Mouse (Mus musculus) limb, embryonic 15.5 days (tissue): Measurements from ENCODE around the gene Entpd6. TPM values are rescaled to one million over a fixed set of nuclear protein-coding genes. Genes with fewer than 3 reads are reported as not detected.
A peak's percentile ranks its signal among the peaks of the same experiment; 100 is the strongest.

ENCODE experiments used
- ATAC-seq: fragments of 200-750 bp; cut with Nextera tagmentation; 2 replicates; pipeline ENCODE4 v1.8.0; 2017; ENCODE audit warnings: low read depth, moderate TSS enrichment; ENCODE audit not compliant: insufficient number of reproducible peaks, low FRiP score, low TSS enrichment
- H3K27ac ChIP-seq: fragments of 300-500 bp; sonication (generic); 2 replicates; pipeline ENCODE4 v1.5.1; 2015; ENCODE audit warnings: moderate library complexity, mild to moderate bottlenecking, inconsistent platforms
- H3K27me3 ChIP-seq: fragments of 300-500 bp; sonication (generic); 2 replicates; pipeline ENCODE4 v1.6.1; 2015; ENCODE audit warnings: inconsistent platforms
- H3K36me3 ChIP-seq: fragments of 300-500 bp; sonication (generic); 2 replicates; pipeline ENCODE4 v1.6.1; 2015; ENCODE audit warnings: inconsistent platforms
- H3K4me1 ChIP-seq: fragments of 300-500 bp; sonication (generic); 2 replicates; pipeline ENCODE4 v1.6.1; 2015; ENCODE audit warnings: inconsistent platforms
- H3K4me2 ChIP-seq: fragments of 300-500 bp; sonication (generic); 2 replicates; pipeline ENCODE4 v1.6.1; 2015; ENCODE audit warnings: mild to moderate bottlenecking, inconsistent platforms
- H3K4me3 ChIP-seq: fragments of 300-500 bp; sonication (generic); 2 replicates; pipeline ENCODE4 v1.5.1; 2015; ENCODE audit warnings: mild to moderate bottlenecking, inconsistent platforms
- H3K9ac ChIP-seq: fragments of 300-500 bp; sonication (generic); 2 replicates; pipeline ENCODE4 v1.6.1; 2015; ENCODE audit warnings: inconsistent platforms
- H3K9me3 ChIP-seq: fragments of 300-500 bp; sonication (generic); 2 replicates; pipeline ENCODE4 v1.6.1; 2016; ENCODE audit warnings: inconsistent platforms
- WGBS: fragments of 180-500 bp; shearing (Covaris S2); methylation state at CpG from one replicate; pipeline ENCODE4 v1.1.7; 2015; 5-methylcytosine and 5-hydroxymethylcytosine counted together
- polyA plus RNA-seq: library from polyadenylated mRNA; unstranded; fragments of >200 nt; fragmentation: Nextera tagmentation; extraction: Ambion mirVana; gene quantifications from 2 replicates; pipeline ENCODE4 v1.2.1, GENCODE M21; 2015

Gene Entpd6
- polyA plus RNA-seq: 26.2 and 26.6 TPM in 2 replicates

- under 1% methylated on average over 30 of the region's 30 CpGs for WGBS
- Histone ChIP-seq H3K9ac (peak within 1 kb of the TSS; percentile 62), H3K9me3 (no peaks in the 10 kb centered on the region), H3K4me3 (peak within 1 kb of the TSS; percentile 69), H3K4me1 (peaks cover 14% of the 10 kb centered on the region), H3K36me3 (peaks cover 10% of the 10 kb centered on the region; the same call in 1 of the 2 replicates), H3K27ac (peak within 1 kb of the TSS; percentile 83), H3K4me2 (peak within 1 kb of the TSS; percentile 94), H3K27me3 (no peaks in the 10 kb centered on the region; the same call in 1 of the 2 replicates)
- ATAC-seq: peak; percentile 91
These were observed at the start of gene Entpd6 for GRCm38 (mm10) chr2:150748854-150749253. Gene Entpd6, plus strand, starts transcription at chr2:150749042.

GRCm38 (mm10) chr2:150712167-150712674 is 36.6 kb upstream of the Entpd6 start:
- H3K4me2 ChIP-seq: no peak overlapping the region
- ATAC-seq: no peak
- H3K4me3 ChIP-seq: no peak overlapping the region
- H3K27ac ChIP-seq: no peak overlapping the region
- H3K4me1 ChIP-seq: no peaks in the 10 kb centered on the region
- no peaks in the 10 kb centered on the region for H3K27me3 ChIP-seq
- no peaks in the 10 kb centered on the region for H3K36me3 ChIP-seq
- no peaks in the 10 kb centered on the region for H3K9me3 ChIP-seq
- WGBS: 57% methylated on average over 4 of the region's 4 CpGs
- no peak overlapping the region for H3K9ac ChIP-seq

GRCm38 (mm10) chr2:150735756-150736576 is 12.9 kb upstream of the Entpd6 start:
- WGBS: 65% methylated on average over 11 of the region's 11 CpGs
- ATAC-seq: no peak
- Histone ChIP-seq H3K4me2 (no peak overlapping the region), H3K4me1 (no peaks in the 10 kb centered on the region), H3K27me3 (no peaks in the 10 kb centered on the region), H3K27ac (no peak overlapping the region), H3K36me3 (no peaks in the 10 kb centered on the region), H3K9ac (no peak overlapping the region), H3K4me3 (no peak overlapping the region), H3K9me3 (no peaks in the 10 kb centered on the region)

- H3K9ac ChIP-seq: no peak overlapping the region
- no peaks in the 10 kb centered on the region for H3K36me3 ChIP-seq
- H3K27me3 ChIP-seq: no peaks in the 10 kb centered on the region
- H3K4me2 ChIP-seq: no peak overlapping the region
- H3K4me3 ChIP-seq: no peak overlapping the region
- WGBS: 74% methylated on average over 9 of the region's 9 CpGs
- H3K4me1 ChIP-seq: no peaks in the 10 kb centered on the region
- no peaks in the 10 kb centered on the region for H3K9me3 ChIP-seq
- H3K27ac ChIP-seq: no peak overlapping the region
- ATAC-seq: no peak
These were observed 11.0 kb upstream of the Entpd6 start for GRCm38 (mm10) chr2:150737881-150738280.

- H3K4me3 ChIP-seq: no peak overlapping the region
These were observed 8.5 kb upstream of the Entpd6 start for GRCm38 (mm10) chr2:150740145-150740841.

GRCm38 (mm10) chr2:150741405-150741804 is 7.4 kb upstream of the Entpd6 start:
- 51% methylated on average over 4 of the region's 4 CpGs for WGBS
- H3K36me3 ChIP-seq: no peaks in the 10 kb centered on the region
- no peak for ATAC-seq

More at GRCm38 (mm10) chr2:150740145-150740841, 8.5 kb upstream of the Entpd6 start:
- H3K9ac ChIP-seq: no peak overlapping the region
- no peaks in the 10 kb centered on the region for H3K36me3 ChIP-seq
- no peaks in the 10 kb centered on the region for H3K27me3 ChIP-seq
- H3K9me3 ChIP-seq: no peaks in the 10 kb centered on the region
- no peak overlapping the region for H3K27ac ChIP-seq
- WGBS: 31% methylated on average over 10 of the region's 10 CpGs
- ATAC-seq: no peak
- H3K4me2 ChIP-seq: no peak overlapping the region
- H3K4me1 ChIP-seq: no peaks in the 10 kb centered on the region

GRCm38 (mm10) chr2:150745016-150745415 is 3.8 kb upstream of the Entpd6 start:
- no peaks in the 10 kb centered on the region for H3K9me3 ChIP-seq
- no peak for ATAC-seq
- peaks cover 8% of the 10 kb centered on the region for H3K4me1 ChIP-seq
- H3K9ac ChIP-seq: no peak overlapping the region
- 68% methylated on average over 7 of the region's 7 CpGs for WGBS
- H3K36me3 ChIP-seq: no peaks in the 10 kb centered on the region
- H3K27me3 ChIP-seq: no peaks in the 10 kb centered on the region; the same call in 1 of the 2 replicates
- no peak overlapping the region for H3K4me2 ChIP-seq
- H3K4me3 ChIP-seq: no peak overlapping the region
- H3K27ac ChIP-seq: no peak overlapping the region

More at GRCm38 (mm10) chr2:150741405-150741804, 7.4 kb upstream of the Entpd6 start:
- H3K4me2 ChIP-seq: no peak overlapping the region
- H3K27ac ChIP-seq: no peak overlapping the region
- no peaks in the 10 kb centered on the region for H3K9me3 ChIP-seq
- H3K27me3 ChIP-seq: no peaks in the 10 kb centered on the region; the same call in 1 of the 2 replicates
- no peaks in the 10 kb centered on the region for H3K4me1 ChIP-seq
- no peak overlapping the region for H3K4me3 ChIP-seq
- H3K9ac ChIP-seq: no peak overlapping the region

- peak overlapping the region; percentile 83 for H3K27ac ChIP-seq
- WGBS: under 1% methylated on average over 24 of the region's 24 CpGs
- ATAC-seq: peak; percentile 72
- H3K36me3 ChIP-seq: peaks cover 11% of the 10 kb centered on the region; the same call in 1 of the 2 replicates
- no peaks in the 10 kb centered on the region; the same call in 1 of the 2 replicates for H3K27me3 ChIP-seq
- peak overlapping the region; percentile 62 for H3K9ac ChIP-seq
- H3K4me3 ChIP-seq: peak overlapping the region; percentile 69
- peaks cover 14% of the 10 kb centered on the region for H3K4me1 ChIP-seq
- H3K9me3 ChIP-seq: no peaks in the 10 kb centered on the region
- H3K4me2 ChIP-seq: peak overlapping the region; percentile 94
These were observed 441 bp downstream of the Entpd6 start for GRCm38 (mm10) chr2:150749283-150749682.

GRCm38 (mm10) chr2:150750129-150750979 is 1.5 kb downstream of the Entpd6 start:
- Histone ChIP-seq H3K4me2 (peak overlapping the region; percentile 94), H3K27me3 (no peaks in the 10 kb centered on the region; the same call in 1 of the 2 replicates), H3K9me3 (no peaks in the 10 kb centered on the region), H3K4me3 (peak overlapping the region; percentile 69; the same call in 1 of the 2 replicates), H3K4me1 (peaks cover 14% of the 10 kb centered on the region), H3K36me3 (peaks cover 11% of the 10 kb centered on the region; the same call in 1 of the 2 replicates), H3K27ac (no peak overlapping the region; the same call in 1 of the 2 replicates), H3K9ac (0 out of 2 replicates have a peak overlapping the region, but pooled peaks have one; percentile 7)
- WGBS: 72% methylated on average over 13 of the region's 13 CpGs
- no peak for ATAC-seq

GRCm38 (mm10) chr2:150755016-150755415 is 6.2 kb downstream of the Entpd6 start:
- H3K9ac ChIP-seq: no peak overlapping the region
- H3K4me3 ChIP-seq: no peak overlapping the region
- no peak for ATAC-seq
- H3K4me1 ChIP-seq: peaks cover 6% of the 10 kb centered on the region
- no peaks in the 10 kb centered on the region for H3K9me3 ChIP-seq
- H3K36me3 ChIP-seq: peaks cover 51% of the 10 kb centered on the region
- H3K4me2 ChIP-seq: no peak overlapping the region
- H3K27me3 ChIP-seq: no peaks in the 10 kb centered on the region
- no peak overlapping the region for H3K27ac ChIP-seq
- WGBS: 88% methylated on average over 3 of the region's 3 CpGs

- no peak for ATAC-seq
- Histone ChIP-seq H3K4me2 (no peak overlapping the region), H3K36me3 (peaks cover 55% of the 10 kb centered on the region), H3K4me3 (no peak overlapping the region), H3K27me3 (no peaks in the 10 kb centered on the region), H3K27ac (no peak overlapping the region), H3K9me3 (no peaks in the 10 kb centered on the region), H3K9ac (no peak overlapping the region), H3K4me1 (peaks cover 10% of the 10 kb centered on the region)
- 81% methylated on average over 7 of the region's 7 CpGs for whole genome bisulfite sequencing
These were observed 12.6 kb downstream of the Entpd6 start for GRCm38 (mm10) chr2:150761476-150761875.
